Mouse (Mus musculus): ENCODE results near the gene Pabpc4. TPM values are rescaled to one million over a fixed set of nuclear protein-coding genes. Genes with fewer than 3 reads are reported as not detected.

Pabpc4 gene
- polyA plus RNA-seq, 1 experiment from 2014 or later: 60.4 TPM

GRCm38 (mm10) chr4:123227707-123228106 lies 34.4 kb upstream of the Pabpc4 start:
- Histone ChIP-seq H3K4me1 (ENCODE audit: control insufficient read depth, insufficient read depth, low read length) (peaks cover 5% of the 10 kb centered on the region; the same call in 1 of the 2 replicates), H3K4me2 (ENCODE audit: low read depth, low read length) (no peak overlapping the region), H3K27ac (replicated peaks; ENCODE audit: low read depth, low read length) (no peak overlapping the region), H3K9me3 (ENCODE audit: control insufficient read depth, low read length) (no peaks in the 10 kb centered on the region), H3K9ac (ENCODE audit: low read depth, low read length) (no peak overlapping the region), H3K27me3 (replicated peaks; ENCODE audit: control insufficient read depth, insufficient read depth, low read length) (0 out of 2 replicates have a peak, but pooled peaks cover 2% of the 10 kb centered on the region), H3K36me3 (ENCODE audit: control insufficient read depth, insufficient read depth, low read length) (no peaks in the 10 kb centered on the region), H3K4me3 (ENCODE audit: low read depth, low read length) (no peak overlapping the region)
- DNase-seq (ENCODE audit: low spot score) (peak; percentile 84), ATAC-seq (ENCODE audit: low read depth) (peak; percentile 57)
- WGBS: 29% methylated on average over 4 of the region's 4 CpGs

DNA sequence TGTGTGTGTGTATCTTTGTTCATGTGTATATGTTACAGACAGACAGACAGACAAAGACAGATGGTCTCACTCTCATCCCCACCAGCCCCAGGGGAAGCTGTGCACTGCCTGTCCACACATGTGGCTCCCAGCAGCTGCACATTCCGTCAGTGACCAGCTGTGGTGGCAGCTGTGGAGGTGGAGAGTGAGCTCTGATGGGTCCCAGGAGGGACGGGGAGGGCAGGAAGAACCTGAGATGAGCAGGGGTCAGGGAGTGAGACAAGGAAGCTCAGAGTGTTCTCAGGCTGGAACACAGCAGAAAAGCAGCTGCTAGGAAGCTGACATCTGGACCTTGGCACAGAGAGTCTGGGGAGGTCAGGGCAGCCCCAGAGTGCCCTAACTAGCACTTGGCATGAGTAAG lies 33.9 kb upstream of the Pabpc4 start:
- no peaks in the 10 kb centered on the region for H3K36me3 ChIP-seq (ENCODE audit: control insufficient read depth, insufficient read depth, low read length)
- ATAC-seq (ENCODE audit: low read depth): peak; percentile 69
- peaks cover 5% of the 10 kb centered on the region; the same call in 1 of the 2 replicates for H3K4me1 ChIP-seq (ENCODE audit: control insufficient read depth, insufficient read depth, low read length)
- H3K9ac ChIP-seq (ENCODE audit: low read depth, low read length): no peak overlapping the region
- H3K4me3 ChIP-seq (ENCODE audit: low read depth, low read length): no peak overlapping the region
- H3K27ac ChIP-seq (replicated peaks; ENCODE audit: low read depth, low read length): no peak overlapping the region
- H3K4me2 ChIP-seq (ENCODE audit: low read depth, low read length): no peak overlapping the region
- WGBS: 12% methylated on average over 2 of the region's 2 CpGs
- peaks cover 7% of the 10 kb centered on the region; the same call in 1 of the 2 replicates for H3K27me3 ChIP-seq (replicated peaks; ENCODE audit: control insufficient read depth, insufficient read depth, low read length)
- DNase-seq (ENCODE audit: low spot score): peak; percentile 83
- no peaks in the 10 kb centered on the region for H3K9me3 ChIP-seq (ENCODE audit: control insufficient read depth, low read length)

GRCm38 (mm10) chr4:123229166-123229565 lies 33.0 kb upstream of the Pabpc4 start:
- H3K4me2 ChIP-seq (ENCODE audit: low read depth, low read length): no peak overlapping the region
- WGBS: 79% methylated on average over 11 of the region's 11 CpGs
- H3K27ac ChIP-seq (replicated peaks; ENCODE audit: low read depth, low read length): no peak overlapping the region
- H3K9ac ChIP-seq (ENCODE audit: low read depth, low read length): no peak overlapping the region
- ATAC-seq (ENCODE audit: low read depth) (no peak), DNase-seq (ENCODE audit: low spot score) (no peak)
- H3K4me3 ChIP-seq (ENCODE audit: low read depth, low read length): no peak overlapping the region
- H3K36me3 ChIP-seq (ENCODE audit: control insufficient read depth, insufficient read depth, low read length): no peaks in the 10 kb centered on the region
- peaks cover 12% of the 10 kb centered on the region for H3K4me1 ChIP-seq (ENCODE audit: control insufficient read depth, insufficient read depth, low read length)
- H3K27me3 ChIP-seq (replicated peaks; ENCODE audit: control insufficient read depth, insufficient read depth, low read length): peaks cover 16% of the 10 kb centered on the region
- H3K9me3 ChIP-seq (ENCODE audit: control insufficient read depth, low read length): no peaks in the 10 kb centered on the region

- 53% methylated on average over 3 of the region's 3 CpGs for WGBS
- no peak overlapping the region for H3K27ac ChIP-seq (replicated peaks; ENCODE audit: low read depth, low read length)
- no peak overlapping the region for H3K9ac ChIP-seq (ENCODE audit: low read depth, low read length)
- peaks cover 26% of the 10 kb centered on the region for H3K27me3 ChIP-seq (replicated peaks; ENCODE audit: control insufficient read depth, insufficient read depth, low read length)
- no peaks in the 10 kb centered on the region for H3K9me3 ChIP-seq (ENCODE audit: control insufficient read depth, low read length)
- ATAC-seq (ENCODE audit: low read depth) (no peak), DNase-seq (ENCODE audit: low spot score) (no peak)
- H3K36me3 ChIP-seq (ENCODE audit: control insufficient read depth, insufficient read depth, low read length): no peaks in the 10 kb centered on the region
- no peak overlapping the region for H3K4me2 ChIP-seq (ENCODE audit: low read depth, low read length)
- no peak overlapping the region for H3K4me3 ChIP-seq (ENCODE audit: low read depth, low read length)
- H3K4me1 ChIP-seq (ENCODE audit: control insufficient read depth, insufficient read depth, low read length): peaks cover 19% of the 10 kb centered on the region
These were observed 29.3 kb upstream of the Pabpc4 start for GRCm38 (mm10) chr4:123232841-123233240.

GRCm38 (mm10) chr4:123233492-123234084 lies 28.6 kb upstream of the Pabpc4 start, which contains the start of gene Heyl:
Heyl (plus strand) TSS chr4:123233556.
- ATAC-seq (ENCODE audit: low read depth): peak; percentile 76

DNA sequence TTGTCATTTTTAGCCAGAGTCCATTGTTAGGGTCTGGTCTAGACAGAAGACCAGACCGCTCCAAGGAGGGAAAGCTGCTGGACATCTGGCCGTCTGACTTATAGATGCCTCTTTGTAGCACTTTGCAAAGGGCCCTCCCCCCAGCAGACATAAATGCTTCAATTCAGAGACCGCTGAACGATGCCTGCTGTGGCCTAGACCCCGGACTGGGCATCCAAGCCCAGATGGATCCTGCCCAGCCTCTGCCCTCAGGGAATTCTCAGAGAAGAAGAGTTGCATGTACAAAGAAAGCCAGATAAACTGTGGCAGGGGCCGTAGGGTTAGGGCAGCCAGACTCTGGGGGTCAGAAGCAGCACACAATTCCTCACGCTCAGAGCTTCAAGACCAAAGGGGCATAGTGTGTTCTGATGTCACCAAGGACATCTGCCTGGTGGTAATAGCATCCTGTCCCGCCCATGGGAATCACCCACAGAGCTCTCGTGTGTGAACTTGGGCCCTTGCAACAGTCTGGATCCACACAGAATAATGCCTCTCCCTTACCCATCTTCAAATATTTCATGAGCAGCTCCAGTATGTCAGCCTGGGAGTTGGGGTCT lies 26.2 kb upstream of the Pabpc4 start:
- 35% methylated on average over 9 of the region's 9 CpGs for WGBS
- H3K9ac ChIP-seq (ENCODE audit: low read depth, low read length): no peak overlapping the region
- peaks cover 33% of the 10 kb centered on the region for H3K4me1 ChIP-seq (ENCODE audit: control insufficient read depth, insufficient read depth, low read length)
- no peaks in the 10 kb centered on the region for H3K9me3 ChIP-seq (ENCODE audit: control insufficient read depth, low read length)
- no peaks in the 10 kb centered on the region for H3K36me3 ChIP-seq (ENCODE audit: control insufficient read depth, insufficient read depth, low read length)
- DNase-seq (ENCODE audit: low spot score): peak; percentile 35
- H3K27ac ChIP-seq (replicated peaks; ENCODE audit: low read depth, low read length): no peak overlapping the region
- peak overlapping the region; percentile 19; the same call in 1 of the 2 replicates for H3K4me2 ChIP-seq (ENCODE audit: low read depth, low read length)
- no peak overlapping the region for H3K4me3 ChIP-seq (ENCODE audit: low read depth, low read length)
- H3K27me3 ChIP-seq (replicated peaks; ENCODE audit: control insufficient read depth, insufficient read depth, low read length): peaks cover 45% of the 10 kb centered on the region
- ATAC-seq (ENCODE audit: low read depth): no peak

More at GRCm38 (mm10) chr4:123233492-123234084, 28.6 kb upstream of the Pabpc4 start, which contains the start of gene Heyl:
- Histone ChIP-seq H3K27ac (replicated peaks; ENCODE audit: low read depth, low read length) (no peak within 1 kb of the TSS), H3K9ac (ENCODE audit: low read depth, low read length) (peak within 1 kb of the TSS; percentile 61), H3K4me2 (ENCODE audit: low read depth, low read length) (peak within 1 kb of the TSS; percentile 83), H3K36me3 (ENCODE audit: control insufficient read depth, insufficient read depth, low read length) (no peaks in the 10 kb centered on the region), H3K9me3 (ENCODE audit: control insufficient read depth, low read length) (no peaks in the 10 kb centered on the region), H3K4me3 (ENCODE audit: low read depth, low read length) (peak within 1 kb of the TSS; percentile 46), H3K27me3 (replicated peaks; ENCODE audit: control insufficient read depth, insufficient read depth, low read length) (peaks cover 33% of the 10 kb centered on the region), H3K4me1 (ENCODE audit: control insufficient read depth, insufficient read depth, low read length) (peaks cover 22% of the 10 kb centered on the region)
- WGBS: 3% methylated on average over 20 of the region's 52 CpGs
- DNase-seq (ENCODE audit: low spot score): peak; percentile 24

DNA sequence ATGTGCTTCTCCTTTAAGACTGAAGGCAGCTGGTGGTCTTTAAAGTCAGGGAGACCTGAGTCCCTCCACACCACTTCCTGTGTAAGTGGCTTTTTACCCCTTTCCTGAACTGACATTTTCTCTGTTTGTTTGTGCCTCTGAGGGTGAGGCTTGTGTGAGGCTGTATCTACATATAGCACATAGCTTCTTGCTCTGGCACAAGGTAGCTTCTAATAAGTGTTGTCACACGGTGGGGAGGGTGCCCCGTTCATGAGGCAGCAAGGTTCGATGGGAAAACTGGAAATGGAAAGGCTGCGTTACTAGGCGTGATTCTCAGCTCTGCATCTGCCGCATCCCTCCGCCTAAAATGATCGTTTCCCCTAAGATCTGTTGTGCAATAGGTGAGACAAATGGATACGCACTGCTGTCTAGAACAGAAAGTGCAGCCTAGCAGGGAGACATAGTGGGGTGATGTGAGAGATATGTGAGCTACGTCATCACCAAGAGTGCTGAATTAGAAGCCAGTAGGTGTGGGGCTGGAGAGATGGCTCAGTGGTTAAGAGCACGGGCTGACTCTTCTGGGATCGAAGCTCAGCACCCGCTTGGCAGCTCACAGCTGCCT lies 25.6 kb upstream of the Pabpc4 start:
- no peak for ATAC-seq (ENCODE audit: low read depth)
- WGBS: 68% methylated on average over 12 of the region's 13 CpGs

GRCm38 (mm10) chr4:123237386-123238266 lies 24.5 kb upstream of the Pabpc4 start:
- peak; percentile 60 for DNase-seq (ENCODE audit: low spot score)
- Histone ChIP-seq H3K9me3 (ENCODE audit: control insufficient read depth, low read length) (no peaks in the 10 kb centered on the region), H3K36me3 (ENCODE audit: control insufficient read depth, insufficient read depth, low read length) (no peaks in the 10 kb centered on the region), H3K27me3 (replicated peaks; ENCODE audit: control insufficient read depth, insufficient read depth, low read length) (peaks cover 44% of the 10 kb centered on the region), H3K4me1 (ENCODE audit: control insufficient read depth, insufficient read depth, low read length) (peaks cover 33% of the 10 kb centered on the region), H3K27ac (replicated peaks; ENCODE audit: low read depth, low read length) (no peak overlapping the region), H3K9ac (ENCODE audit: low read depth, low read length) (no peak overlapping the region), H3K4me2 (ENCODE audit: low read depth, low read length) (no peak overlapping the region), H3K4me3 (ENCODE audit: low read depth, low read length) (no peak overlapping the region)
- ATAC-seq (ENCODE audit: low read depth): 0 out of 2 replicates have a peak, but pooled peaks have one; percentile 3
- WGBS: 45% methylated on average over 6 of the region's 6 CpGs

More for the DNA sequence above, 25.6 kb upstream of the Pabpc4 start:
- Histone ChIP-seq H3K9ac (ENCODE audit: low read depth, low read length) (no peak overlapping the region), H3K4me3 (ENCODE audit: low read depth, low read length) (no peak overlapping the region), H3K9me3 (ENCODE audit: control insufficient read depth, low read length) (no peaks in the 10 kb centered on the region), H3K36me3 (ENCODE audit: control insufficient read depth, insufficient read depth, low read length) (no peaks in the 10 kb centered on the region), H3K4me1 (ENCODE audit: control insufficient read depth, insufficient read depth, low read length) (peaks cover 33% of the 10 kb centered on the region), H3K27ac (replicated peaks; ENCODE audit: low read depth, low read length) (no peak overlapping the region), H3K27me3 (replicated peaks; ENCODE audit: control insufficient read depth, insufficient read depth, low read length) (peaks cover 45% of the 10 kb centered on the region), H3K4me2 (ENCODE audit: low read depth, low read length) (0 out of 2 replicates have a peak overlapping the region, but pooled peaks have one; percentile 6)
- DNase-seq (ENCODE audit: low spot score): no peak
